Mouse (Mus musculus) ES-Bruce4 (cell line): Measurements from ENCODE around the gene Kif26b.

Experiments
- CTCF ChIP-seq: IDR thresholded peaks from one replicate; pipeline ENCODE4 v1.8.1; 2011; ENCODE audit warnings: low read depth, low read length
- POLR2A ChIP-seq: IDR thresholded peaks from one replicate; pipeline ENCODE4 v1.8.1; 2011; ENCODE audit warnings: low read length; ENCODE audit not compliant: insufficient read depth

DNA sequence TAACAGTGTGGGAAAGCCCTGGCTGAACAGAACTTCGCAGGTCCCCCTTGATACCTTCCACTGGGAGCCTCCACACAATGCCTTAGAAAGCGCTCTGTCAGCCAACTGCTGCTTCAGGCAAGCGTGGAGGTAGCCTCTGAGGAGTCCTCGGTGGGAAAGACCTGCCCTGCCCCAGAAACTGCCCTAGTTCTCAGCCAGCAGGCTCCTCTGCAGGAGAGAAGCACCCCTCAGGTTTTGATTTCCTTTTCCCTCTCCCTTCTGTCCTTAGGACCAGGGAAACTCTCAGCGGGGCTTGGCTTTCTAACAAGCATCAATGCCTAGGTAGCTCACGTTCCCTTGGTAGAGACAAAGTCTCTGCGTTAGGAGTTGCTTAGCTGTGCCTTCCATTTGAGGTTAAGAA, 215.6 kb downstream of the Kif26b start:
- TF ChIP-seq CTCF (no peak), POLR2A (no peak)
